Mouse (Mus musculus): ENCODE data around the gene Rnase11.

DNA sequence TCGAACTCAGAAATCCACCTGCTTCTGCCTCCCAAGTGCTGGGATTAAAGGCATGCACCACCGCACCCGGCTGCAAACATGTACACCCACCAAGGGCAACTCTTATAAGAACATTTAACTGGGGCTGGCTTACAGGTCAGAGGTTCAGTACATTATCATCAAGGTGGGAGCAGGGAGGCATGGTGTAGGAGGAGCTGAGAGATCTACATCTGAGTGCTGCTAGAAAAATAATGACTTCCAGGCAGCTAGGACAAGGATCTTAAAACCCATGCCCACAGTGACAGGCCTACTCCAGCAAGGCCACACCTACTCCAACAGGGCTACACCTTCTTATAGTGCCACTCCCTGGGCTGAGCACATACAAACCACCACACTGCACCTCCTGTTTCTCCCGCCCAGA, 35.9 kb upstream of the Rnase11 start:
- TF ChIP-seq POLR2A (IDR thresholded peaks at IDR 0.05; ENCODE audit: borderline replicate concordance, extremely low read depth, low read depth, low read length) (no peak), CTCF (IDR thresholded peaks at IDR 0.05; ENCODE audit: insufficient read depth, low read length) (no peak)
